Mouse (Mus musculus) lung, embryonic 16.5 days (tissue): ENCODE data around the gene Ier2. TPM values are rescaled to one million over a fixed set of nuclear protein-coding genes. Genes with fewer than 3 reads are reported as not detected.
A peak's percentile ranks its signal among the peaks of the same experiment; 100 is the strongest.

Experiments used
- ATAC-seq: fragments of 200-750 bp; cut with Nextera tagmentation; 2 replicates; pipeline ENCODE4 v1.8.0; 2017; ENCODE audit warnings: low read depth, mild to moderate bottlenecking, moderate library complexity
- H3K27ac ChIP-seq: fragments of 300-500 bp; sonication (generic); 2 replicates; pipeline ENCODE4 v1.5.1; 2014; ENCODE audit warnings: mild to moderate bottlenecking, control low read depth, low read length
- H3K27me3 ChIP-seq: fragments of 300-500 bp; sonication (generic); 2 replicates; pipeline ENCODE4 v1.6.1; 2014; ENCODE audit warnings: low read depth, low read length, mixed read lengths; ENCODE audit not compliant: control insufficient read depth, insufficient read depth
- H3K36me3 ChIP-seq: fragments of 300-500 bp; sonication (generic); 2 replicates; pipeline ENCODE4 v1.6.1; 2014; ENCODE audit warnings: low read length; ENCODE audit not compliant: control insufficient read depth, insufficient read depth
- H3K4me1 ChIP-seq: fragments of 300-500 bp; sonication (generic); replicated peaks from 2 replicates; pipeline ENCODE4 v1.6.1; 2014; ENCODE audit warnings: low read length, mixed read lengths; ENCODE audit not compliant: control insufficient read depth, insufficient read depth
- H3K4me2 ChIP-seq: fragments of 300-500 bp; sonication (generic); 2 replicates; pipeline ENCODE4 v1.6.1; 2014; ENCODE audit warnings: low read depth, low read length, control low read depth
- H3K4me3 ChIP-seq: fragments of 300-500 bp; sonication (generic); 2 replicates; pipeline ENCODE4 v1.5.1; 2014; ENCODE audit warnings: mild to moderate bottlenecking, low read length, control low read depth
- H3K9ac ChIP-seq: fragments of 300-500 bp; sonication (generic); 2 replicates; pipeline ENCODE4 v1.6.1; 2014; ENCODE audit warnings: low read length, control low read depth
- H3K9me3 ChIP-seq: fragments of 300-500 bp; sonication (generic); 2 replicates; pipeline ENCODE4 v1.6.1; 2016; ENCODE audit warnings: low read length; ENCODE audit not compliant: control insufficient read depth
- WGBS: fragments of 180-500 bp; shearing (Covaris S2); extraction: QIAGEN DNeasy Blood & Tissue Kit; methylation state at CpG from one replicate; pipeline ENCODE4 v1.1.7; 2014; 5-methylcytosine and 5-hydroxymethylcytosine counted together
- polyA plus RNA-seq: library from polyadenylated mRNA; unstranded; fragments of >200 nt; fragmentation: Nextera tagmentation; extraction: Ambion mirVana; gene quantifications from 2 replicates; pipeline ENCODE4 v1.2.1, GENCODE M21; 2015

The Ier2 gene
- polyA plus RNA-seq, 1 experiment from 2014 or later, result 83.2 TPM

DNA sequence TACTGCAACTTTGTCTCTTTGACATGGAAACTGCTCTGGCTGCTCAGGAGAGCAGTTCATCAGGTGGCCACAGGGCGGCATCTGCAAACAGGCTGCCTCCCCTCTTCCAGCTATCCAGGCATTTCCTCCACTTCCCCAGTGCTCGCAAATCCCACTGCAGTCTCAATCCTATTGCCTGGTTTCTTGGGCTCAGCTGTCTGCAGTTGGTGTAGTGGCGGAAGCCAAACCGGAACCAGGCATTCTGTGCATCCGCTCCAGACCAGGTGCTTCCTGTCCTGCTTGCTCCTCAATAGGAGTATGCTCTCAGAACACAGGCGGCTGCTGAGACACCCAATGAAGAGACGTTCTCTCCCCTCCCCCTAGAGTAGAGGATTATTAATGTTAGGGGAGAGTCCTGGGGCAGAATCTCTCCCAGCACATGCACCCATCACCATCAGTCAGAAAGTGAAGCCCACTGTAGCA lies 37.2 kb upstream of the Ier2 start:
- Histone ChIP-seq H3K4me1 (peaks cover 22% of the 10 kb centered on the region), H3K9me3 (no peaks in the 10 kb centered on the region), H3K27ac (peak overlapping the region; percentile 85), H3K4me3 (no peak overlapping the region), H3K4me2 (no peak overlapping the region), H3K36me3 (peaks cover 21% of the 10 kb centered on the region), H3K27me3 (no peaks in the 10 kb centered on the region; the same call in 1 of the 2 replicates), H3K9ac (no peak overlapping the region)
- 45% methylated on average over 7 of the region's 7 CpGs for WGBS
- peak; percentile 51 for ATAC-seq

DNA sequence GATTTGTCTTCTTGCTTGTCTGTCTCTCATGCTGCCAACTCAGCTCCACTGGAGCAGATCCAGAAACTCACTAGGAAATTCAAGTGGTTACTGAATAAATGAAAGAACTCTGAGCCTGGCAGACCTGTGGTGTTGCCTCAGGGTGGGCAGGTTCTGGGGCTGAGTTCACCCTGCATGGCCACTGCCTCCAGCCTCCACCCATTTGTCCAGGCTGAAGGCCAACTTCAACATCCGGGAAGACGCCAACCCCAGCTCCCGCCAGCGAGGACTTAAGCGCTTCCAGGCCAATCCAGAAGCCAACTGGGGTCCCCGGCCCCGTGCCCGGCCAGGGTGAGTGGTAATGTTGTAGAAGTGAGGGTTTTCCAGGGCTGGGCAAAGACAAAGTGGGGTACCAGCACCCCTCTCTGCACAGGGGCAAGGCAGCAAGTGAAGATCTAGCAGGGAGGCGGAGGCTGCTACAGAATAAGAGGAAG lies 36.3 kb upstream of the Ier2 start:
- Histone ChIP-seq H3K27me3 (no peaks in the 10 kb centered on the region; the same call in 1 of the 2 replicates), H3K9me3 (no peaks in the 10 kb centered on the region), H3K4me3 (no peak overlapping the region), H3K36me3 (peaks cover 24% of the 10 kb centered on the region), H3K9ac (no peak overlapping the region), H3K27ac (peak overlapping the region; percentile 82), H3K4me1 (peaks cover 17% of the 10 kb centered on the region), H3K4me2 (peak overlapping the region; percentile 14; the same call in 1 of the 2 replicates)
- ATAC-seq, result 0 out of 2 replicates have a peak, but pooled peaks have one; percentile 27
- WGBS, result 62% methylated on average over 9 of the region's 9 CpGs

- Histone ChIP-seq H3K27ac (peak overlapping the region; percentile 82; the same call in 1 of the 2 replicates), H3K27me3 (no peaks in the 10 kb centered on the region), H3K9ac (no peak overlapping the region), H3K4me3 (no peak overlapping the region), H3K36me3 (peaks cover 24% of the 10 kb centered on the region), H3K9me3 (no peaks in the 10 kb centered on the region), H3K4me2 (no peak overlapping the region), H3K4me1 (peaks cover 17% of the 10 kb centered on the region)
- no peak for ATAC-seq
- 85% methylated on average over 5 of the region's 5 CpGs for WGBS
Observed at GRCm38 (mm10) chr8:84698288-84698687, 35.6 kb upstream of the Ier2 start.

GRCm38 (mm10) chr8:84697166-84698130 lies 34.8 kb upstream of the Ier2 start:
- Histone ChIP-seq H3K4me2 (no peak overlapping the region), H3K27me3 (no peaks in the 10 kb centered on the region), H3K9ac (no peak overlapping the region), H3K36me3 (peaks cover 25% of the 10 kb centered on the region), H3K9me3 (no peaks in the 10 kb centered on the region), H3K4me3 (no peak overlapping the region), H3K27ac (no peak overlapping the region), H3K4me1 (peaks cover 19% of the 10 kb centered on the region)
- no peak for ATAC-seq
- 83% methylated on average over 14 of the region's 14 CpGs for WGBS

GRCm38 (mm10) chr8:84695140-84695539 lies 32.5 kb upstream of the Ier2 start:
- H3K27ac ChIP-seq, result no peak overlapping the region
- no peak overlapping the region for H3K4me3 ChIP-seq
- H3K4me2 ChIP-seq, result no peak overlapping the region
- no peak for ATAC-seq
- no peak overlapping the region for H3K9ac ChIP-seq
- H3K27me3 ChIP-seq, result no peaks in the 10 kb centered on the region
- H3K9me3 ChIP-seq, result no peaks in the 10 kb centered on the region
- peaks cover 19% of the 10 kb centered on the region for H3K4me1 ChIP-seq
- peaks cover 27% of the 10 kb centered on the region for H3K36me3 ChIP-seq
- 85% methylated on average over 6 of the region's 6 CpGs for WGBS

DNA sequence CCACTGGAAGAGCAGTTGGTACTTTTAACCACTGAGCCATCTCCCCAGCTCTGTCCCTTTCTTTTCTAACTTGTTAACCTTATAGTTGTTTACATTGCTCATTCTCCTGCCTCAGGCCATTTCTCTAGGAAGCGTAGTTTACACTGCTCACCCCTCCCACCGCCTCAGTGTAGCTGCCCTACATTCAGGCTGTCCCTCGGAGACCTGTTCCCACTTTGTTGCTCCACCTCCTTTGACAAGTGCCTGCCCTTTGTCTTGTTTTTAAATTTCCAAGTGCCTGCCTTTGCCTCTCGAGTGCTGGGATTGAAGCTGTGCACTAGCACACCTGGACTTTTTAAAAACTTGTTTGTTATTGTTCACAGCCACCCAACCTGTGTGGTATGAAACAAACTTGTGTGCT lies 30.7 kb upstream of the Ier2 start:
- H3K4me2 ChIP-seq, result no peak overlapping the region
- 35% methylated on average over 4 of the region's 4 CpGs for WGBS
- H3K4me3 ChIP-seq, result no peak overlapping the region
- no peak for ATAC-seq
- H3K9me3 ChIP-seq, result no peaks in the 10 kb centered on the region
- no peak overlapping the region for H3K27ac ChIP-seq
- H3K27me3 ChIP-seq, result no peaks in the 10 kb centered on the region
- H3K36me3 ChIP-seq, result peaks cover 26% of the 10 kb centered on the region
- peaks cover 18% of the 10 kb centered on the region for H3K4me1 ChIP-seq
- no peak overlapping the region for H3K9ac ChIP-seq

- H3K9ac ChIP-seq, result peak overlapping the region; percentile 78
- peak overlapping the region; percentile 87 for H3K4me2 ChIP-seq
- H3K4me1 ChIP-seq, result peaks cover 30% of the 10 kb centered on the region
- WGBS, result under 1% methylated on average over 47 of the region's 47 CpGs
- H3K36me3 ChIP-seq, result peaks cover 3% of the 10 kb centered on the region
- peak overlapping the region; percentile 47 for H3K27ac ChIP-seq
- no peaks in the 10 kb centered on the region for H3K9me3 ChIP-seq
- peak; percentile 85 for ATAC-seq
- H3K4me3 ChIP-seq, result peak overlapping the region; percentile 78
- H3K27me3 ChIP-seq, result no peaks in the 10 kb centered on the region
Observed at GRCm38 (mm10) chr8:84689091-84689915, 26.7 kb upstream of the Ier2 start.

DNA sequence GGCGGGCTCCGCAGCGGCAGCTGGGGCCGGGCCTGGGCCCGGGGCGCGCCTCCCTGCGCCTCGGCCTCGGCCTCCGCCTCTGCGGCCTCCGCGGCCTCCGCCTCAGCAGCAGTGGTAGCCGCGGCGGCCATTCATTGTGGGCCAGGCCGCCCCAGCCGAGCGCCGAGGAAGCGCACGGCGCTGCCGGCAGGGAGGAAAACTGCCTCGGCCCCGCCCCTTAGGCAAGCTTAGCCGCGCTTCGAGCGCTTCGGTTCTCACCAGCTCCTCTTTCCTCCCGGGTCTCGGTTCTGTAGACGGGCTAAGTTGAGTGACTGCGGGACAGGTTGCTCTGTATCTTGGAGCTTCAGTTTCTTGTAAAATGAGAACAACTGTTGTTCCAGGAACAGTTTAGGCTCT lies 25.1 kb upstream of the Ier2 start, which contains the start of gene Nacc1:
Gene Nacc1, minus strand, starts transcription at position 158 of the 396 bp plus-strand sequence.
- peak within 1 kb of the TSS; percentile 100 for H3K4me3 ChIP-seq
- peak; percentile 85 for ATAC-seq
- H3K4me2 ChIP-seq, result peak within 1 kb of the TSS; percentile 72
- H3K27me3 ChIP-seq, result no peaks in the 10 kb centered on the region
- H3K4me1 ChIP-seq, result peaks cover 29% of the 10 kb centered on the region
- 0% methylated on average over 27 of the region's 37 CpGs for WGBS
- peak within 1 kb of the TSS; percentile 99 for H3K9ac ChIP-seq
- peaks cover 3% of the 10 kb centered on the region for H3K36me3 ChIP-seq
- H3K9me3 ChIP-seq, result no peaks in the 10 kb centered on the region
- peak within 1 kb of the TSS; percentile 93 for H3K27ac ChIP-seq
